Mouse (Mus musculus): ENCODE measurements around the gene 4931409K22Rik.

- TF ChIP-seq POLR2A (IDR thresholded peaks at IDR 0.05; ENCODE audit: control insufficient read depth, extremely low read depth, insufficient read depth, low read length, poor library complexity) (no peak), CTCF (IDR thresholded peaks at IDR 0.05; ENCODE audit: borderline replicate concordance, control insufficient read depth, extremely low read depth, insufficient read depth, low read length, poor library complexity) (no peak)
Measured at GRCm38 (mm10) chr5:24495019-24495418, 61.6 kb downstream of the 4931409K22Rik start.
